In genomic region chr2:118479550-118479909, GRCm38 (mm10) we compare ENCODE assay signal across 8 mouse cellular contexts. TPM values are rescaled to one million over a fixed set of nuclear protein-coding genes. Genes with fewer than 3 reads are reported as not detected.
DNase-seq lines count a peak whose midpoint lies in the region; ATAC-seq lines count a peak whose summit lies in the region.

Gene Srp14 (minus strand): TSS chr2:118479711.

- peak; percentile 96 for ATAC-seq in hindbrain, embryonic 14.5 days (ENCODE audit: low FRiP score)

- under 1% methylated on average over 27 of the region's 35 CpGs for WGBS in hindbrain, embryonic 14.5 days

- H3K9ac ChIP-seq in hindbrain, embryonic 14.5 days = peak within 1 kb of the TSS; percentile 90

- H3K36me3 ChIP-seq in hindbrain, embryonic 14.5 days (replicated peaks; ENCODE audit: control insufficient read depth, insufficient read depth) = peaks cover 32% of the 10 kb centered on the region

- peak; percentile 96 for DNase-seq in R1 (ENCODE audit: low read depth, low spot score)
- DNase-seq in cerebellum, postnatal 25 days = peak; percentile 92 to 96
- DNase-seq in frontal cortex, postnatal 25 days (ENCODE audit: low spot score in 2 of 2) = peak; percentile 73 to 82
- DNase-seq in hindbrain, embryonic 14.5 days (ENCODE audit: low spot score) = peak; percentile 99
- DNase-seq in layer of hippocampus, postnatal 36 days = peak; percentile 89 to 90
- peak; percentile 95 for DNase-seq in lung, postnatal 36 days
- DNase-seq in retina, postnatal 1 day = peak; percentile 97
- peak; percentile 83 to 87 for DNase-seq in urinary bladder, adult 18-20 months (ENCODE audit: low spot score in 2 of 2)

- peak within 1 kb of the TSS; percentile 87 for H3K4me2 ChIP-seq in hindbrain, embryonic 14.5 days (replicated peaks)

- H3K4me3 ChIP-seq in hindbrain, embryonic 14.5 days (replicated peaks; ENCODE audit: low read length) = peak within 1 kb of the TSS; percentile 97

- H3K4me1 ChIP-seq in hindbrain, embryonic 14.5 days (replicated peaks; ENCODE audit: control insufficient read depth, insufficient read depth, low read length) = peaks cover 11% of the 10 kb centered on the region

- H3K27me3 ChIP-seq in hindbrain, embryonic 14.5 days (ENCODE audit: control insufficient read depth, insufficient read depth, low read length) = no peaks in the 10 kb centered on the region

- H3K9me3 ChIP-seq in hindbrain, embryonic 14.5 days (ENCODE audit: control insufficient read depth, low read length) = no peaks in the 10 kb centered on the region

- peak within 1 kb of the TSS; percentile 87 for H3K27ac ChIP-seq in hindbrain, embryonic 14.5 days

RNA-seq across cellular contexts. Expression of gene Srp14, which starts in this region (rescaled TPM):
- polyA plus RNA-seq in hindbrain, embryonic 14.5 days (2014; fragmentation: Nextera tagmentation; extraction: Ambion mirVana) = 298 and 339 TPM in 2 replicates
- 100 to 1,000 TPM; 168 to 197 TPM for total RNA-seq in layer of hippocampus, postnatal 36 days (2021)

Comparison
In these comparisons a context has a peak if more than half of its experiments do, and no peak if none do; other contexts are left out.
1. Peak in every context shown above with its lines: DNase-seq, ATAC-seq, H3K4me3 ChIP-seq and H3K27ac ChIP-seq.